Mouse (Mus musculus): ENCODE measurements at regions not wholly inside any gene's neighbourhood (a gene's known extent, or its start where the extent isn't known, plus 50 kb on each side); places are given as distances from the start of the nearest gene placed in this dataset.

DNA sequence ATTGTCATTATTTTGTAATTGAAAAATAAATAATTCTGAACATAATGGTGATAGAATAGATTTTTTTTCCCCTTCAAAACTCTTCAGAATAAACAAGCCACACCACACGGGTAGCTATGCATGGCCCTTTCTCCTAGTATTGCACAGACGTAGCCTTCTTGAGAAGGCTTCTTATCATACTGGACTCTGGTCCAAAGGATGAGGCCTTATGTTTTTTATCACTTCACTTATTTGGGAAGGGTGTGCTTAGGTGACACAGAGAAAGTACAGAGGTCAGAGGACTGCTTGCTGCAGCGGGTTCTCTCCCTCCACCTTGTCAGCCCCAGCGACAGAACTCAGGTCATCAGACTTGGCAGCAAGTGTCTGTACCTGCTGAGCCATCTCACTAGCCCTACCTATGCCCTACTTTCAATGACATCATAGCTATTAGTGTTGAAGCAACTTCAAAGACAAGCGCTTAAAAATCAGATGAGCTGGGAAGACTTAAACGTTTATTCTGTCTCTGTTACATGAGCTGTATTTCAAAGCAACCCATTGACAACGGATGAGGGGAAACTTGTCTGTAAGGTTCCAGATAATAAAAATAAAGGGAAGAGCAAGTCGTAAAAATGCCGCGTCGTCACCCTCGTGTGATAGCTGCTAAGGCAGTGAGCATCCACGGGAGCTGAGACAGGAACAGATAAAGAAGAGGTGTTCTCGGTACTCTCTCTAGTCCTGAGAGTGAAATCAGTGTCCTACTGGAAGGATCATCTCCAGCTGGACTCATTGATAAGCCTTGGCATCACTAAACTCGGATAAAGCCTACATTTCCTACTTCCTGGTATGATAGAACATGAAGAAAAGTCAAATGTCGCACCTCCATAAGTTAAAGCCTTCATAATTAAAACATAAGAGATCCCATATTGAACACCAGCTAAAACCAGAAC lies 226.2 kb downstream of the Sp3 start:
- no peak for ATAC-seq (ENCODE audit: low TSS enrichment)

DNA sequence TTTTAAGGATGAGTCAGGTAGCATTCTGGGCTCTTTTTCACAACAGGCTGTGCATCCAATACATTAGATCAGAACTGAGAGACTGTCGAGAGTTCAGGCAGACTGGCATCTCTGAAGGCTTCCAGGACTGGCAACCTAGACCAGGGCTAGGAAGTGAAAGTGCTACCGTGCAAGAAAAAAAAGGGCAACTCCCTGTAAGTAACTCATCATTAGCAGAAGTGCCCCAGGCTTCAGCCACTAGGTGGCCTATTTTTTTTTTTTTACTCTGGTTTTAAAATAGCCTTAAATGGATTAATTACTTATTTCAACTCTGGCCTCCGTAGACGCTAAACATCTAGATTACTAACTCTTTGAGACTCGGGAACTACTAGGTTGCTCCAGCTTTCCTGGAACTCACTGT lies 216.8 kb downstream of the Sp3 start:
- ATAC-seq (ENCODE audit: low TSS enrichment), result no peak

DNA sequence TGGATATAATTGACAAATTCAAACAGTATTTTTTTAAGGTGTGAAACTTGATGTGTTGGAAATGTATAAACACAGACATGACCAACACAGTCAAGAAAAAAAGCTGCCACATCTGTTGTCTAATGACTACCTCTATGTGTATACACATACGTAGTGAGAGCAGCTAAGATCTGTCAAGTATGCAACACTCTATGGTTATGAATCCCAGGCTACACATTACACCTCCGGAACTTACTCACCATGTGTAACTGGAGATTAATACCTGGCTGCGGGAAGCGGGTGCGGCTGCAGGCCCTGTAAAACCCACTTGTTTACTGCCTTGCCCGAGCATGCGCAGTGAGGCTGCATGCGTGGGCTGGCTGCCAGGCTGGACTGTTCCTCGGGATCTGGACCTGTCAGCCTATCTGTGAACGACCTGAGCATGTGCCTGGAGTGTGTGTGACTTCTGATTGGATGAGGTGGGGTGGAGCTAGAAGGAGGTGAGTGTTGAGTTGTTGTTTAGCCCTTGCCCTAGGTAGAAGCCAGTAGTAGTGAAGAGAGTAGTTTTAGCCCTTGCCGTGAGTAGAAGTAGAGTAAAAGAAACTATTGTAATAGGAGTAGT lies 211.1 kb downstream of the Sp3 start:
- no peak for ATAC-seq (ENCODE audit: low TSS enrichment)

DNA sequence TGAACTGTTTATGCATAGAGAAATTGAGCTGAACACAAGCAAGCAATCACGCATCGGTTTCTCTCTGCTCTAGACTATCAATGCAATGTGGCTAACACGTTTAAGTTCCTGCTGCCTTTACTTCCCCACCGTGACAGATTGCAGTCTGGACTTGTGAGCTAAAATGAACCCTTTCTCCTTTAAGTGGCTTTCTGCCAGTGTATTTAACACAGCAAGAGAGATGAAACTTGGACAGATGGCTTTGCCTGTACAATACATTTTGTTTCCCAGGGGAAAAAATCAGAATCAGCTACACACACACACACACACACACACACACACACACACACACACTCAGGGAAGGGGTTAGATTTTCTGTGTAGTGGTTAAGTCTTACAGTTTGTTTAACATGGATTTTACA lies 206.8 kb downstream of the Sp3 start:
- no peak for ATAC-seq (ENCODE audit: low TSS enrichment)

DNA sequence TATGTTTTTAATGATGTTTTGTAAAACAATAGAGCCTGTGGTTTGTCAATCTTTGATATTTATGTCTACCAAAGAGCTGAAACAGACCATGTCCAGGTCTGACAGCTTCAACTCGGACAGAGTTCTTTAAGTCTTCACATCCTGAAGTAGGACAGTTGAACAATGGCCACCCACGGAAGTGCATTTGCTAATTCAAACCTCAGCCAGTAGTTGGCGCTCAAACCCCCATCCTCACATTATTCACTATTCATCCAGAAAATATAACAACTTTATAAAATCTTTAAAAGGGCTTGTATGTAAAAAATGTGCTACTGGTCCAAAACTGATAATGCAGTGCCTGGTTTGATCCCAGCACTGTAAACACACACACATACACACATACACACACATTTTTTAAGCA lies 202.9 kb downstream of the Sp3 start:
- no peak for ATAC-seq (ENCODE audit: low TSS enrichment)

DNA sequence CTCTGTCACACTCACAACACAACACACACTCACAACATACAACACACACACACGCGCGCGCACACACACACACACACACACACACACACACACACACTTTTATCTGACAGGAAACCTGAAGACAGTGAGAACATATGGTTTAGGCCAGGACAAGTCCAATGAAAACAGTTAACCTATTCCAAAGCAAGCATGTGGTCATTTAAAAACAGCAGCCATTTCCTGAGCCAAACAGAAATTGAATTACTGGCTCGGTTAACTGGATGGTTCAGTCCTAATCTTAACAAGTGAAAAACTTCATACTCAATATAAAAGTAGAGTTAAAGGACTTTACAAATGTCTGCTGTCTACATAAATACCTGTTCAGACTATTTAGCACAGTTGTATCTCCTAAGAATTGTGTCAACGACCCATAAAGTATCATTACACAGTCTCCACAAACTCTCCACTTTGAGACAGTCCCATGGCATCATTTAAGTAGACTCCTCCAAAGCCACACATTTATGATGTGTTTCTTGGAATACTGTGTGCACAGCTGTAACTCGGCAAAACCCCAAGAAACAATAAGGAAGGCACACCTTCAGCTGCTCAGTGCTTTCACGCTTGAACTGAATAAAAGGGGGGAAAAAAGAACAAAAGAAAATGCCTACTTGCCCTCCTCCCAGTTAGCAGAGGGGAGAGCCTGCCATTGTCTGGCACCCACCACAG lies 202.3 kb downstream of the Sp3 start:
- ATAC-seq (ENCODE audit: low TSS enrichment), result no peak

DNA sequence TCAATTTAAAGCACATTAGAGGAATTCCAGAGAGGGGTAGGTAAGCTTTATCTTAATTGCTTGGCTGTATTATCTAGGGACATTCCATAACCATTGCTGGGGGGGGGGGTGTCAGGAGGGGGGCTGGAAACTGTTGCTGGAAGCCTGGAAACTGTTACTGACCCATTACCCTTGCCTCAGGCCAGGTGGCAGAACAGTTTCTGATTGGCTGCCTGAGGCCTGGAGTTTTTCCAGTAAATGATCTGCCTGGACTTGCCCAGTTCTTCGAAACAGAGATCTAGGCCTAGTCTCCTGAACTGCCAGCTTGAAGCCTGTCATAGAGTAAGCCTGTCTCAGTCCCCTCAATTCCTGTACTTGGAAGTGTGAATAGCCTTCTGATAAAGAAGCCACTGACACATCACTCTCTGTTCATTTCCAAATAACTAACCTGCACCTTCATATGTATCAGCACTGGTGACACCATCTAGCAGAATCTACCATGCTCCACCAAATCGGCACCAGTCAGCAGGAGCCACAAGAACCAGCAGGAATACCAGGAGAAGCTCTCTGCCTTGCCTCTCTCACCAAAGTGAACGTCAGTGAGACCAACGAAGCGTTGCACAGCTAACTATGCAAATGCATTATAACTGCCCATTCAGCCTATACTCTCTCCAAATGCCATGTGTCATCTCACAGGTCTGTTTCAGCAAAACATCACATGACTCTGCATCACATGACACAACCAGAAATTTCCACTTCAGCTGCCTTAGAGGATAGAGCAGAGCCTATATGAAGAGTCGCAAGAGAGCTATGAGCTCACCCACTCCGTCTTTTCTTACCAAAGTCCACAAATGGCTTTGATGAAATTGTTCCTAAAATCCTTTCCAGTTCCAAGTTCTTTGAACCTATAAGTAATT lies 200.7 kb downstream of the Sp3 start:
- ATAC-seq (ENCODE audit: low TSS enrichment), result no peak

DNA sequence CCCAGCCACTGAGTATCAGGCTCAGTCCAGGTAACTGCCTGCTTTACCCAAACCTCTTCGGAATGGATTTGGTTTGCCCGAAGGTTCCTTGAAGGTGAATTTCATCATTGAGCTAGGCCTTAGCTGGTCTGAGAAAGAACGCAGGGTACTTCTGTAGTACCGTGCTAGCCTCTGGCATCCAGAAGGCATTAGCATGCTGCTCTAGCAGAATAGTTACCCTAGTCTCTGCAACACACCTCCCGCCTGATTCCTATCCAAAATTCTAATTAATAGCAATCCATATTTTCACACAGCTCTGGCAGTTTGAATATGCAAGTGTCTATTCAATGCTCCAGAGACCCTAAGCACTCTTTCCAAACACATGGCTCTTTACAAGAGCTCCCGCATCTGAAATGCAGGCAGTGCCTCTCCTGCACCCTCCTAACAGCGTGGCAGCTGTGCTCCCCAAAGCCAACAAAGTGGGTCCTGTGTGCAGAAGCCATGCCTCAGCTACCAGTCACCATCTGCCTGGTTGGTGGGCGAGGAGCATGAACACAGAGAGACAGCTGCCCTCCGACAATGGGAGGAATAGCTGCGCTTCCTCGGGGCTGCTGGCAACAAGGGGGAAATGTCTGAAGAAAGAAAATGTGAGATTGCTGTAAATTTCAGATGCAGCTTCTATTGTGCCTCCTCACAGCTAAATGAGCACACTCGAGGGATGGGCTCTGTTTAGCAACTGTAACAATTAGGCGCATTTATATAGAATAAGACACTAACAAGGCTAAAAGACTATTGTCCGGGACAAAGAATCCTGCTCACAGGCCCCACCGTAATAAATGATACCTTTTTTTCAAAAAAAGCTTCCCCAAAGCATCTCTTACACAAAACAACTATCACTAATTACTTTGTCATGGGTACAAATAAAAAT lies 198.6 kb downstream of the Sp3 start:
- no peak for ATAC-seq (ENCODE audit: low TSS enrichment)

DNA sequence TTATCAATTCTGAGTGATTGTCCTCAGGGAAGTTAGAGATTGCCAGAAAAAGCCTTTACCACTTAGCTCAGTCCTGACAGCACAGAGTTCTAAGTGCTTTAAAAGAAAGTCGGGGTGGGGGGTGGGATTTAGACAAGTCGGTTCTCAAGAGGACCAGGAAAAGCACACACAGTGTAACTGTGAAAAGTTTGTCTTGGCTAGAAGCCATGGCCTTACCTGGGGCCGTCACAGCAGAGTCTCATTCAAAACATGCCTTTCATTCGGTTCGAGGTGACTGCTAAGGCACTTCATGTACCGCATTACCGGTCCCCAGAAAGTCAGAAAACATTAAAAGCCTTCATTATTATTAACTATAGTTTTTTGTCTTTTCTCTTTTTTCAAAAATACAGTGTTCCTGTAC lies 197.9 kb downstream of the Sp3 start:
- ATAC-seq (ENCODE audit: low TSS enrichment), result no peak

DNA sequence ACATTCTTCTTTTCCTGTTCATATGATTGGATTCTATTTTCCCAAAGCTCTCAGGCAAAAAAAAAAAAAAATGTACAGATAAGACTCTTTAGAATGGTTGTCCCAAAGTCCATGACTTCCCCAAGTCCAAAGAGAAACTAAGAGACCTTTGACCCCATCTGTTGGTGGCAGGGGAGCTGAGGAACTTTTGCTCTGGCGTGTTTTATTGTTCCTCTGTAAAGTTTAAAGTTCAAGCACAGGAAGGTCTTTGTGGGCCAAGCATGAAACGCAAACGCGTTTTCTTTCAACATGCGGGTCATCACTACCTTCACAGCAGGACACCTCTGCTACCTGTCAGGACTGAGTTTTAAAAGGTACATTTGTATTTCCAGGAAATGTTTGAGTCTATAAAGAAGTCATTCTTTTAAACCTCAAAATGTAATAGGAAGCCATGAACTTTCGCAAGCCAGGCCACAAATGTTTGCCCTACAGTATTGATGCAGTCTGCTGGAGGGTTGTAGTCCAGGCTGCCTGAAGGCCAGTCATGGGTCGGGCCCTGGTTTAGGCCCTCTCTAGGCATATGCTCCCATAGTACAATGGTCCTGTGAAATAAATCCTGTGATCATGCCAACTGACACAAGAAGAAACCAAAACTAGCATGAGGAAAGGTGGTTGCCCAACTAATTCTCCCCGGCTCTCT lies 194.7 kb downstream of the Sp3 start:
- no peak for ATAC-seq (ENCODE audit: low TSS enrichment)

DNA sequence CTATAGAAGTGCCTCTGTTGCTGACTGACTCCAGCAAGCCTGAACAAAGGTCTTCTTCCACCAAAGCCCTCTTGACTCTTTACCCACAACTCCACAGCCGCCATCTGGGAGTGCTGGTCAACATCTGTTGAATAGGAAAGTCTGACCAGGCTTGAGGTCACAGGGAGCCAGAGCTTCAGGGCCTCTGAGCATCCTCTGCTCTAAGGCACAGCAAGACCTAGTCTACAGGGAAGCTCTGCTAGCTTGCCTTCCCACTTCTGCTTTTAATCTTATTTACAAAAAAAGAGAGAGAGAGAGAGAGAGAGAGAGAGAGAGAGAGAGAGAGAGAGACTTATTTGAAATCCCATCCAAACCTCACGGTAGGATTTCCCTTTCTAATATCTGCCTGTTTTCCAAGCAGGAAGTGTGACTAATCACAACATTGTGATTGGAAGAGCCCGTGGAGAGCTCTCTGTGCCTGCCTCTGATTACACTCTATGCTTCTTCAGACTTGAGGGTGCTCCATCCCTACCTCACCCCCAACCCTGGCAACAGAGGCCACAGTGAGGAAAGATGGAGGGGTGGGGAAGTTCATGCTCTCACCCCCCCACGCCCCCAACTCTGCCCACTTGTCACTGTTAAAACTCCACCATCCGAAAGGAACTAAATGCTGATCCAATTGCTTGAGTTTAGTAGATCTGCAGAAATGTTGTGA lies 194.1 kb downstream of the Sp3 start:
- no peak for ATAC-seq (ENCODE audit: low TSS enrichment)

DNA sequence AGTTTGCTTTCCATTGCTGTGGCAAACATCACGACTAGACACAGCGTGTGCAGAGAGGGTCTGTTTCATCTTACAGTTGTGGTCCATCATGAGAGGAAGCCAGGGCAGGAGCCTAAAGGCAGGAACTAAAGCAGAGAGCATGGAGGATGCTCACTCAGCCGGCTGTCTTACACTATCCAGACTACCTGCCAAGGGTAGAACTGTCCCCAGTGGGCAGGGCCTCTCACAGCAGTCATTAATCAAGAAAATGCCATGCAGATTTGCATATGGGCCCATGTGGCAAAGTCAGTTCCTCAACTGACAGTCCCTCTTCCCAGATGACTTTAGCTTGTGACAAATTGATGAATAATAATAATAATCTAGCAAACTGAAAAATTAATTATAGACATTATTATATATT lies 192.6 kb downstream of the Sp3 start:
- no peak for ATAC-seq (ENCODE audit: low TSS enrichment)

DNA sequence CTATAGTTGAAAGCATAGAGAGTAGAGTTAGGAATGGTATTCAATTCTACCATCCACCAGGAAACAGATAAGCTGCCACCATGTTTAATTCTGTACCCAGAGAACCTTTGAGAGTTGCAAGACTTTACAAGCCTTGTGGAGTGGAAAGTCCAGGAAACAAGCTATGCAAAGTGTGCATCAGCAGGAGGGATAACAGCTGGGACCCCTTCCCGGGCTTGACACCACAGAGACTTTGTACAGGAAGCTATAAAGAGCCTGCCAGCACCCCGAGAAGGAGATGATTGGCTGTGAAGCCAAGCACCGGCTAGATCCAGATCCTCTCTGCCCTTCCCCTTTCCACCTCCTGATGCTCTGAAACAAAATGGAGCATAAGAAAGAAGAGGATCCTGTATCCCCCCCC lies 188.8 kb downstream of the Sp3 start:
- no peak for ATAC-seq (ENCODE audit: low TSS enrichment)

DNA sequence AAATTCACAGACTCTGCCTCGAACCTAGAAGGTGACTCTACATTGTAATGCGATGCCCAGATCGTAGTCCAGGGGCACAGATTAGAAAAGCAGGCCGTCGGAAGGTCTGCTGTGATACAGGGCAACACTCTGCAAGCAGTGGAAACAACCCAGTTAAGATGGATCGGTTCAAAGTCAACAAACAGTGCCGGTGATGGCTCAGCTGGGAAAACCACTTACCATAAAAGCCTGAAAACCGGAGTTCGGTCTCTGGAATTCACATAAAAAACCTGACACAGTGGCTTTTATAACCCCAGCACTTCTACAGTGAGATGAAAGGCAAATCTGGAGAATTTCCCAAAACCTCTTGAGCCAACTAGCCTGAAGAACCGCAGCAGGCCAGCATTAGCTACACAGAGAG lies 186.8 kb downstream of the Sp3 start:
- ATAC-seq (ENCODE audit: low TSS enrichment), result no peak

DNA sequence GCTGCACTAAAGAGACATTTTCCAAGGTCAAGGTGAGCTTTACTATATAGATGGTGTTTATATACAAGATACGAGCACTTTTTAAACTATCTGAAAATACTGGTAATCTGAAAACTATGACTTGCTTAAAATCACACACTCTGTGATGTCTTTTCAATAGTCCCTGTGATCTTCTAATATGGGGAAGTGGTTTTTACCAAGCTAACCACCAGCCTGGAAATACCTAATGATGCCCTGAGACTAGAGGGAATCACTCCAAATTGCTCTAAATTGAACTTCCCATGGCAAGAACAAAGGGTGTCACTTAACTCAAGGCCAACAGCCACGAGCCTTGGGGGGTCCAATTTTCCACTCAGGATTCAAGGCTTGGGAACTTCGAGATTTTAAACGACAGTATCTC lies 185.7 kb downstream of the Sp3 start:
- ATAC-seq (ENCODE audit: low TSS enrichment), result no peak

DNA sequence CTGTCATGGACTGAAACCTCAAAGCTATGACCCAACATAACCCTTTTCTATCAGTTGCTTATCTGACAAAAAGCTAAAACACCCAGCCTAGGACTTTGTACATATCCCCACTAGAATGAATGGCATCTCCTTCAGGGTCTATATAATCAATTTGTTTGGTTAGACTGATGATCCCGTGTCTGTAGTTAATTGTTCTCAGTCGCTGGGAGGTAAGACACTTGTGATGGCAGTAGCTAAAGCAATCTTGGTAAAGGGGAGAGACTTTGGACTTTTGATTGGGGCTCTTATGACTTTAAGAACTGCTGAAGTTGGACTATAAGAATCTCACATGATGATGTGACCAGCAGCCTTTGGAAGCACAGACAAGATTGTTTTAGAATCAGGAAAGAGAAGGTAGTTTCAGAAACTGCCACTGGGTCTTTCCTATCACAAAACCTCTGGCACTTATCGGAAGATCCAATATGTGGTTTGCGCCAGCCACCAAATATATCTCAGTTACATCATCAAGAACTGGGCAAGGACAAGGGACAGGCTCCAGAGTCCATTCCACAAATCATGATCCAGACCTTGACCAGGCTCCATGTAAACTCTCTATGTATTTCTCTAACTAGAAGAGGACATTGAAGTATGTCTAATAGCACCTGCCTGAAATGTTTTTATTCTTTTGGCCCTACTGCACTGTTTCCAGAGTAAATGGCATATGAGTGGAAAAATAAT lies 183.1 kb downstream of the Sp3 start:
- ATAC-seq (ENCODE audit: low TSS enrichment), result no peak

DNA sequence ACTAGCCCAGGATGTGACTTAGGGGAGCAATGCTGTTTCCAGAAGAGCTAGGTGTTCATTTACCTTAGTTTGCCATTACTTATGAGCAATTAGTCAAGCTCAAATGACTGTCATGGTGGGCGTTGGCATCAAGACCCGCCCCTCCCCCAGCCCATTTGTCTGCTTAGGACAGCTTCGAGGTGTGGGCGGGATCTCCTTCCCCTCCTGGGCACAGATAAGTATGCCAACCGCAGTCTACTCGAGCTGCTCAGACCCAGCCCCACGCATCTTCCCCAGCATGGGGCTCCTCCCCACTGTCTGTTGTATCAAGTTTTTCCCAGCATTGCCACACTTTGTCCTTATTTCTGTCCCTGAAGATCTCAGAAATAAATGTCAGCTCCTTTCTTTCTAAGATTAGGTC lies 179.6 kb downstream of the Sp3 start:
- no peak for ATAC-seq (ENCODE audit: low TSS enrichment)

DNA sequence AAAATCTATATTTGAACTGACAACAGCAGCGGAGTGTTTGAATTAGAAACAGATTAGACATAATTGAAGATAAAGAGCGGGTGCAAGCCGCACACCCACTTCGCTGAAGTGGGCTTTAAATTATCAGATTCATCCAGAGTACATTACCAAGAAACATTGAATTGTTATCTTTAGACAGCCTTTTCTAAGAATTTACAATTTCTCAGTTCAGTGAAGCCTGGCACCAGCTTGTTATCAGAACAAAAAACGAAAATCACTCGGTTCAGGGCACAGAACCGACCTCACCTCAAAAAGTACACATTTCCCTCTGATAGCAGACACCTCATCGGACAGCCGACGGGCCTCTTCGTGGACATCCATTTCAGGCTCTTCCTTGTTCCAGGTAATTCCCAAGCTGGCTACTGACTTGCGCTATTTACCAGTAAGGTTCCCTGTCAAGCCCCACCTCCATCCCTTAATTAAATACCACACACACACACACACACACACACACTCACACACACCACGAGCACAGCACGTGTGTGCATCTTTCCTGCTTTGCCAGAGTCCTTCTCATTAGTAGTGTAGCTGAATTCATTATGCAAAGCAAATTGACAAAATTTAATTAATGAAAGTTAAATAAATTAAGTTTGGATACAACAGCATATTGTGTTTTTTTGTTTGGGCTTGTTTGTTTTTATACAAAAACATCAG lies 166.8 kb downstream of the Sp3 start:
- ATAC-seq (ENCODE audit: low TSS enrichment), result no peak
